ENCODE assay signal across 8 mouse cellular contexts in the genomic region with DNA sequence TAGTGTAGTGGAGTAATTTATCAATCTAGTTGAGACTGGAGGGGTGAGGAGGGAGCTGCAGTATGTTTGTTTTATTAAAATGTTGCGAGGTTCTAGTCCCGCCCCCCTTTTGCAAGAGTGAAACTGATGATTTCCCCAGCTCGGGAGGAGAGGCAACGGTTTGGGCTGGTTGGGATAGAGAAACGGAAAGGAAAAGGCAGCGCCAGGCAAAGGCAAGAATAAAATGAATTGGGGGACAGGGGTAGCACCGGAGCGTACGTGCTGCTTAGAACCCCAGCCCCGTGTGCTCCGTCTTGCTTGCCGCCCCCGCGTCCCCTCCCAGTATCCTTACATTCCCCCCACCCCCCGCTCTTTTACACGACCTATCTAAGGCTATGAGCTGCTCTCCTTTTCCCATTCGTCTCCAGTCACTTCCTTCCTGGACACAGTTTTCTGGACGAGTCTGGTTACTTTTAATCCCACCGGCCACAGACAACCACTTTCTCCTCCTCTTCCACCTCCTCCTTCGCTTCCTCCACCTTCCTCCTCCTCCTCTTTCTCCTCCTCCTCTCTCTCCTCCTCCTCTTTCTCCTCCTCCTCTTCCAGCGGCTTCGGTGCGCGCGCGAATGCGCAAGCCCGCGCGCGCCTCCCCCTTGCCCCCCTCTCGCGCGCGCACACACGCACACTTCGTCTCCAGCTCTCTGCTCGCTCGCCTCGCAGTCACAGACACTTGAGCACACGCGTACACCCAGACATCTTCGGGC. TPM values are rescaled to one million over a fixed set of nuclear protein-coding genes. Genes with fewer than 3 reads are reported as not detected.
DNase-seq lines count a peak whose midpoint lies in the region; ATAC-seq lines count a peak whose summit lies in the region.

No protein-coding gene starts in this region.

- peak overlapping the region; percentile 83 for H3K4me2 ChIP-seq in hindbrain, embryonic 11.5 days (replicated peaks; ENCODE audit: low read depth, low read length)

- H3K9ac ChIP-seq in hindbrain, embryonic 11.5 days (ENCODE audit: low read depth, low read length): peak overlapping the region; percentile 54

- DNase-seq in NIH3T3 (ENCODE audit: low read depth): peak; percentile 88
- peak; percentile 73 for DNase-seq in cerebellum, adult 9-10 months
- DNase-seq in frontal cortex, postnatal 14 days (ENCODE audit: low spot score in 2 of 2): peak; percentile 54 to 66
- peak; percentile 86 for DNase-seq in hindbrain, embryonic 11.5 days (ENCODE audit: low spot score)
- peak; percentile 67 for DNase-seq in layer of hippocampus, postnatal 36 days
- peak; percentile 54 for DNase-seq in lung, postnatal 25 days (ENCODE audit: low spot score)
- peak; percentile 38 for DNase-seq in retina, adult 2 months (ENCODE audit: low read depth, low spot score)
- DNase-seq in urinary bladder, postnatal 25 days (ENCODE audit: low spot score): peak; percentile 40

- H3K4me1 ChIP-seq in hindbrain, embryonic 11.5 days (replicated peaks; ENCODE audit: control insufficient read depth, insufficient read depth, low read length): no peaks in the 10 kb centered on the region

- no peaks in the 10 kb centered on the region for H3K9me3 ChIP-seq in hindbrain, embryonic 11.5 days (ENCODE audit: control insufficient read depth, low read length)

- ATAC-seq in hindbrain, embryonic 11.5 days (ENCODE audit: low FRiP score): peak; percentile 81

- WGBS in hindbrain, embryonic 11.5 days: under 1% methylated on average over 43 of the region's 43 CpGs

- H3K27ac ChIP-seq in hindbrain, embryonic 11.5 days (ENCODE audit: low read depth, low read length): no peak overlapping the region; the same call in 1 of the 2 replicates

- peak overlapping the region; percentile 62 for H3K4me3 ChIP-seq in hindbrain, embryonic 11.5 days (ENCODE audit: low read depth, low read length)

- H3K36me3 ChIP-seq in hindbrain, embryonic 11.5 days (ENCODE audit: control insufficient read depth, insufficient read depth, low read length): no peaks in the 10 kb centered on the region

- no peaks in the 10 kb centered on the region for H3K27me3 ChIP-seq in hindbrain, embryonic 11.5 days (ENCODE audit: control insufficient read depth, insufficient read depth, low read length)

RNA-seq across cellular contexts. Expression of gene Mef2c, which starts 20.5 kb away (rescaled TPM):
- 18.7 and 22.3 TPM in 2 replicates for polyA plus RNA-seq in hindbrain, embryonic 11.5 days (2014; fragmentation: Nextera tagmentation; extraction: Ambion mirVana)
- 100 to 1,000 TPM; 105 to 122 TPM for total RNA-seq in layer of hippocampus, postnatal 36 days (2021)

Comparison
In these comparisons a context has a peak if more than half of its experiments do, and no peak if none do; other contexts are left out.
1. DNase-seq: peak in every context shown above with its lines; median percentile 88 in NIH3T3; 86 in hindbrain, embryonic 11.5 days; 73 in cerebellum, adult 9-10 months; 67 in layer of hippocampus, postnatal 36 days; 60 in frontal cortex, postnatal 14 days; 54 in lung, postnatal 25 days; 40 in urinary bladder, postnatal 25 days; 38 in retina, adult 2 months.